Mouse (Mus musculus) common myeloid progenitor, adult 5-6 weeks (primary cell): ENCODE measurements at regions not wholly inside any gene's neighbourhood (a gene's known extent, or its start where the extent isn't known, plus 50 kb on each side); places are given as distances from the start of the nearest gene placed in this dataset.

Experiments used
- ATAC-seq: replicated peaks from 2 replicates; pipeline ENCODE4 v1.8.0; 2016; ENCODE audit warnings: low read depth, mild to moderate bottlenecking, moderate TSS enrichment, inconsistent platforms; ENCODE audit not compliant: poor library complexity, severe bottlenecking

DNA sequence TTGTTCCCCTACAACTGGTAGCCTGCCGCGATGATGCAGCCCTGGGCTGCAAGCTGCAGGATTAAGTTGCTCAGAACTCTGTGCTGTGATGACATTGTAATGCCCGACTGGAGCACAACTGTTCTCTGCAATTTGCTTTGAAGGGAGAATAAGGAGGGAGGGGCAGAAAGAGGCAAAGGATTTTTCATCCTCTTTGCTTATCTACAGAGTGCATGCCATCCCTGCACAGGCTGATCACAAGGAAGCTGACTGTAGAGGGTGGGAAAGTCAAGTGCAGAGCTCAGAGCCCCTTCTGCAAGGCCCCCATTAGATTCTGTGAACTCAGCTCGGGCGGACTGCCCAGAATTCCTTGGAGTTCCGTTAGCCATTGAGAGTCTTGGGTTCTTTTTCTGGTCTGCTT lies 174.8 kb downstream of the Gm19935 start:
- no peak for ATAC-seq

DNA sequence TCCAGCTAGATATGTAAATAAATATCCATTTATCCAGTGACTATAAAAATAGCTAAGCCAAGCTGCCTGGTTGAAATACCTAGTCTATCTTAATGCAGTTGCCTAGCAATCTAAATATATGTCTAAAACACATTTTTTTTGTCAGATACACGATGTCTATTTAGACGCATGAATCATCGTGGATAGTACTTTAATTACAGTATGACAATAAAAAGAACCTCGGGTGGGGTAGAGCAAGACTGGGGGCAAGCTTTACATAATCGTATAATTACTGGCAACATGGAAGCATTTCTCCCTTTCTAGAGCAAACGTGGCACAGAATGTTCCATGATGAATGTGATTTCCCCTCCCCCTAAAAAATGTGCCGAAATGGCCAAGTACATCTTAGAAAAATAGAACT lies 180.4 kb downstream of the Gm19935 start:
- no peak for ATAC-seq

DNA sequence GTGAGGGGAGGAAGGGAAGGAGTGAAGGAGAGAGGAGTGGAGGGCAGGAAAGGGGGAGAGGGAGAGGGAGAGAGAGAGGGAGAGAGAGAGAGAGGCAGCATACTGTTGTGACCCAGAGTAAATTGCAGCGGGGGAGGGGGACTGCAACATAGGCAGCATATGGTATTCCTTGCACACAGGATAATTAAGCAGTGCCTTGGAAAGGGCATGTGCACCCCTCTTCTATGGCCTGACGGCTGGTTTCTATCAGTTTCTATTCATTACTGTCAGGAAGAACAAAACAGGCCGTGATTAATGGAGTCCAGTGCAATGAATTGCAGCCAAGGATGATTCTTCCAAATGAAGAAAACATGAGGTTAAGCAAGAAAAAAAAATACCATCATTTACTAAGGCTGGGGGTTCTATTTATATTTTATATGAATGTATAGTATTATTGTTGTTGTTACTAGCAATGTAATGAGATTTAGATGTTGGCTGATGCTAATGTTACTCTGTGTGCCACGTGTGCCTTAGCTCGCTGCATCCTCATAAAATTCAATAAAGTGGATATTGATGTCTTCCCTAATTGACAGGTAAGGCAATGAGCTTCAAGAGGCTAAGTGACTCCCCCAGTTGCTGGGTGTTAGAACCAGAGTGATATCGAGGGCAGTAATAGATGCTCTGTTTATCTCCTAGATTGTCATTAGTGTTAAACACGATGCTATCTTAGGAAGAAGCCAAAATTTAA lies 181.3 kb downstream of the Gm19935 start:
- ATAC-seq = no peak

DNA sequence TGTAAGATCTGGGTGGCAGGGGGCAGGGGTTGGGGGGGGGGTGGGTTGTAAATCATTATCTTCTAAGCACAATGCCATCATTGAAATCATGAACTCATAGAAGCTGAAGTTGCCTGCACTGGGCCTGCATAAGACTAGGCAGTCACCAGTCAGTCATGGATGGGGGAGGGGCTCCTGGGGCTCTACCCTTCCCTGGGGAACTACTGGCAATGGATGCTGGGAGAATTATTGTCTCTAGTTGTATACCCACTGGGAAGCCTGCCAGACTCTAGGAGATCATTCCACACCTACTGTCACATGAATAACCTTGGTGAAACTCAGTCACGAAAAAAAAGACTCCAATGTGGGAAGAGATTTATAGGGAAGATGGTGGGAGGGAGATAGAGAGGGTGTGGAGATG lies 186.4 kb downstream of the Gm19935 start:
- no peak for ATAC-seq

DNA sequence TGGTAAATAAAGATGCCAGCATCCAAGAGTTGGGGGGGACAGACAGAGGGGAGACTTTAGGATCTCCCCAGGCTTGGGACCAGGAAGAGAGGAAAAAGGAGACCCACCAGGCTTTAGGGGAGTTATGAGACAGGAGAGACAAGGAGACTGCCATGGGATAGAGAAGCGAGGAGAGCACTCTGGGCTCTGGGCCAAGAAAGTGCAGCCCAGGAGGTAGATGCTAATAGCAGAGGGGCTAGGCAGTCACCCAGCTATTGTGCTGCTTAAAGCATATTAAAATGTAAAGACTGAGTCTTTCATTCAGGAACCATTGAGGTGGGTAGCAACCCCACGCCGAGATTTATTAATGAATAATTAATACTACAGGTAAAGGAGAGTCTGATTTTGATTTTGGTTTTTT lies 208.8 kb downstream of the Gm19935 start:
- no peak for ATAC-seq

DNA sequence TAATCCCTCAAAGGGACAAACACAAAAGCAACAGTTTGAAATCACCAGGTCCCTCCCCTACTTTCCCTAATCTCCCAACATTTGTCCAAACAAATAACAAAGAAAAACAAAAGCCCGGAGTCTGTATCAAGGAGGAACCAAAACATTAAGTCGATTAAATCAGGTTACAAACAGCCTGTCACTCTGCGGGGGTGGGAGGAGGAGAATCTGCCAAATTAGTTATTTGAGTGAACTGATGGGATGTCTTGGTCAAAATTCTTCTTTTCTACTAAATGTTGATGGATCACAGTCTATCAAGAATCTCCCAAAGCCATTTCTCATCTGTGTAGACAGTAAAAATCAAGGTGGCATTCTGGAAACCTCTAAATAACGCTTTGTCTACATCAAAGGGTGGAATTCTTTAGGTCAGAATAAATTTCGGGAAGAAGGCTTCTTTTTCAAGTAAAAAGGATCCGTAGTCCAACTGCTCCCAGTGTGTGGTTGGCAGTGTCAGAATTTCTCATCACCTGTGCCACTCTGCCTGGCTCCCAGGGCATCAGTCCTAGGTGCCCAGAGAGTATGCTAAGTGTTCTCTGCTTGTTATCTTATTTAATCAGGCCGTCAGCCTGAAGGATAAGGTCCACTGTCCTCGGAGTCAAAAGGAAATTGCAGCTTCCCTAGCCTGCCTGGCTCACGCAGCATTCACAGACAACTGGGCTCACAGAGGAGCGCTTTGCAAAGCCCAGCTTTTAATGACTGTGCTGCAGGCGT lies 216.1 kb downstream of the Gm19935 start:
- ATAC-seq = no peak

DNA sequence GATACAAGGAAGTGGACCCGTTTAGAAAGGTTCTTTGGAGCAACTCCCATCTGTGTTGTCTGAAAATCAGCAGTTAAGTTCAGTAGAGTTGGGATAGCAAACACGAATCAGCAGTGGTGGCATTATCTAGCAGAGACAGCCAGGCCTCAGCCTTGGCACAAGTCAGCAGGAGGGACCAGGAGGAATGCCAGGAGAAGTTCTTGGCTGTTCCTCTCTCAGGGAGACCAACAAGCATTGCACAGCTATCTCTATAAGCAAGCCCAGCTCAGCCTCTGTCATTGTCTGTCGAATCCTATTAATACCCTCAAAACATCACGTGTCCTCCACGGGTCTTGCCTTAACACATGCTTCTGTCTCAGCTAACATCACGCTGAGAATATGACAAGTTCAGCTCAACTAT lies 219.8 kb downstream of the Gm19935 start:
- no peak for ATAC-seq

DNA sequence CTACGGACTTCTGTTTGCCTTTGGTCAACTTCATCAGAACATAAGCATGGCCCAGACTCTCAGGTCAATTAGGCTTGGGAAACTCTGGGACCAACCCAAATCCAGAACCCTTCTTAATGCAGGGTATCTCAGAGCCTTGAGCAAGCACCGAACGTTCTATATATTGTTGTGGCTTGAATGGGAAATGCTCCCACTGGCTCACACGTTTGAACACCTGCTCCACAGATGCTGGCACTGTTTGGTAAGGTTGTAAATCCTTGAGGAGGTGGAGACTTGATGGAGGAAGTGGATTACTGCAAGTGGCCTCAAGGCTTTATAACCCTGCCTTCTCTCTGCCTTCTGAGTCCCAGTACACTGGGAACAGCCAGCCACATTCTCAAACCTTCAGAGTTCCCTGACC lies 231.3 kb upstream of the Tox3 start:
- no peak for ATAC-seq

DNA sequence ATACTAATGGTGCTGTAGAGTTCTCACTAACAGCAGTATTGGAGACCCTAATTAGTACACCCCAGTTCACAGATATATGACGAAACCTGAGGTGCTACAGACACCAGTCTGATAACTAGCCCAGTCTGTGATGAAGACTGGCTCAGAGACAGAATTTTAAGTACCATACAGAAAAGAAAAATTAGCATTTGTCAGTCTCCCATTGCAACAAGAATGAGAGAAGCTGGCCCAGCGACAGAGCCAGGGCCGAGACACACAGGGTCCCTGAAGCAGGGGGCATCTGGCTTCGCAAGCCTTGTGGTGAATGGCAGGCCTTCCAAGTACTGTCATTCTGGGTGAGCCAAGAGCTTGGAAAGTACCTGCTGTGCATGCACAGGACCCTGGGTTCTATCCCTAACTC lies 228.8 kb upstream of the Tox3 start:
- no peak for ATAC-seq

DNA sequence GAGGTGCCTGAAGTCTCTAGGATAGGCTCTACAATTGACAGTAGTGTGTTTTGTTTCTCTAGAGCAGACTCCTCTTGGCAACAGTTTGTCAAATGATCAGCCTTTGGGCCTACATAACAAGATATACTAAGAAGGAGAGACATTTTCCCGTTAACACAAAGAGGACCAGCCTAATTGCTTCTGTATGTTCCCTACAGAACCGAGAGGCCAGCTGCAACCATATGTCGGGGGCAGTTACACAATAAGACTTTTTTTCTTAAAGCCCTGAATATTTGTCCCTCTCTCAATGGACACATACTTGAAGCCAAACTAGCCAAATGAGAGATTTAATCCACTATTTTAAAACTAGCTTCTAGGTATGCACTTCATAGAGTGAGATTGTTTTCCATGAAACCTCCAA lies 226.5 kb upstream of the Tox3 start:
- ATAC-seq = no peak

DNA sequence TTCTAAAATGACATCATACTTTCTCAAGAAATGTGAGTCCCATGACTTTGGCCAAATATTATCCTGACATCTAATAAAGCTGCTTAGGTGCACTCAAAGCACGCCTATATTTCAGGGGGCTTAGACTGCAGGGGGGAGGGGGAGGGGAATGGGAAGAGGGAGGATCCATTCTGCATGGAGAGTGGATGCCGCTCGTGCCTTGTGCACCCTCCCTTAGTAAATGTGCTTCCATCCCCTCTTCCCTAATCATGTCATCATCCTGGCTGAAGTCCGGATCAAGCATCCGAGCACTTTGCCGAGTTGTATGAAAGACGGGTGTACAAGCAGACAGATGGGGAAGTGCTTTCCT lies 207.9 kb upstream of the Tox3 start:
- no peak for ATAC-seq

DNA sequence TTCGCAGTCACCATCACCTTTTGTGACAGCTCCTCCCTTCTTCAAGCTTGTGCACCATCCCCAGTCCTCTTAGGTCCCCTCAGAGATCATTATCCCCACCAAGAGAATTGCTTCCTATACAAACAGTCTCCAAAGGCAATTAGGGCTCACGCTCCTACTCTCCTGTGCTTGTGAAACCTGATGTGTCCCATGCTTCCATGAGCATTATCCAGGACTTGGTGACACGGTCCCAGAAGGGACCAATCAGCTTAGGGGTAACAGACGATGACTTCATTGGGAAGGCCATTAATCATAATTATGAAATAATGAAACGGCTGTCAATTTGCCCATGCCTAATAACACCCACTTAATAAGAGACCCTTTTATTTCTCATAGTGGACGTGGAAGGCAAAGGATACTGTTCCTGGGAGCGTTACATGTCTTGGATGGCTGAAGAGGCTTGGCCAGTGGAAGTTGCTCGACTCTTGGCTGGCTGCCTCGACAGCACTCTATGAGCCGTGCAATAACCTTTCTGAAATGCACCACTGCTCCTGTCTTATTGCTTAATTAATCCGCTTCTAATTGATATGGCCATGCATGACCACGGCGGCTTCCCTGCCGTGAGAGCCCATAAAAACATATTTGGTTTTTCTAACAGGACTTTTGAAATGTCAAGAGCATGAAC lies 207.4 kb upstream of the Tox3 start:
- no peak for ATAC-seq

DNA sequence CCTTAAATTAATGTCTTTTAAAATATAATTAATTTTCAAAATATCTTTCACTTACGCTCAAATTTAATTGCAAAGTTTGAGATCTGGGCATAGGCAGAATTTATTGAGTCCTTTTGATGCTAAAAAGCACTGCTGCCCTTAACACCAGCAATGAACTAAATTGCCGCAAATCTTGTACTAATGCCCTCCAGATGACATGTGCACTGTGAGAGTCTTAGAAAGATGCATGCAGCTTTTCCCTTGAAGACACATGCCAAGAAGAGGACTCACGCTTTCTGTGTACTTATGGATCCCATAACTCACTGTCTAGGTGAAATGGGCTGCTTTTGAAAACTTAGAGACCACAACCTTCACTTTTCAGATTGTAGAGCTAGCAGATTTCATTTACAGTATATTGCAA lies 199.1 kb upstream of the Tox3 start:
- ATAC-seq = no peak

DNA sequence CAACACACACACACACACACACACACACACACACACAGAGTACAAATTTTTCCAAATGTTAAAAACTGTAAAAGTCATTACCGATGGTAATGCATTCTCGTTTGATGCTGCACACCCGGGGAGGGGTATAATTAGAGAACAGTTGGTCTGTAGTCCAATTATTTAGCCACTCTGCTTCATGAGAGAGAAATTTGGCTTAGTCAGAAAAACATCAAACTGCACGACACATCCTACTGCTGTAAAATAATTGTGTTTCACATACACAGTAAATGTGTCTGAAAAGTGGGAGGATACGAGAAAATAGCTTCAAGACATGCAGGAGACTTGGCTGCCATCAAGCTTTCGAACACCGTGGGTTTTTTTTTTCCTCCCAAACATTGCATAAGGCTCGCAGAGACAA lies 194.5 kb upstream of the Tox3 start:
- no peak for ATAC-seq

DNA sequence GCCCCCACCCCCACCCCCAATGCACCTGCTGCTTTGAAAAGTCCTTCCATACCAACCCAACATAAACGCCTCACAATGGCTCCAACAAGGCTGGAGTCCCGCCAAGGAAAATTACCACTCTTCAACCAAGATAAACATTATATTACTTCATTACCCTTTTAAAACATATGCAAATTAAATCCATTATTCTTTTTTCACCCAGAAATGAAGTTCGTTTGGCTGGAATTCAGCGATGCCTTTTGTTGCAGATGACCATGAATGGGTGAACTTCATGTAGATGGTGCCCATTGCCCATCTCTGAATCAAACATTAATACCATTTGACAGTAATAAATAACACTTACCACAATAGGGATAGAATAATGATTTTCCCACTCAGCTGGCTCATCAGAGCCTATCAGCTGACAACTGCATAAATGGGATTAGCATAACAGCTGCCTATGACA lies 188.1 kb upstream of the Tox3 start:
- no peak for ATAC-seq

DNA sequence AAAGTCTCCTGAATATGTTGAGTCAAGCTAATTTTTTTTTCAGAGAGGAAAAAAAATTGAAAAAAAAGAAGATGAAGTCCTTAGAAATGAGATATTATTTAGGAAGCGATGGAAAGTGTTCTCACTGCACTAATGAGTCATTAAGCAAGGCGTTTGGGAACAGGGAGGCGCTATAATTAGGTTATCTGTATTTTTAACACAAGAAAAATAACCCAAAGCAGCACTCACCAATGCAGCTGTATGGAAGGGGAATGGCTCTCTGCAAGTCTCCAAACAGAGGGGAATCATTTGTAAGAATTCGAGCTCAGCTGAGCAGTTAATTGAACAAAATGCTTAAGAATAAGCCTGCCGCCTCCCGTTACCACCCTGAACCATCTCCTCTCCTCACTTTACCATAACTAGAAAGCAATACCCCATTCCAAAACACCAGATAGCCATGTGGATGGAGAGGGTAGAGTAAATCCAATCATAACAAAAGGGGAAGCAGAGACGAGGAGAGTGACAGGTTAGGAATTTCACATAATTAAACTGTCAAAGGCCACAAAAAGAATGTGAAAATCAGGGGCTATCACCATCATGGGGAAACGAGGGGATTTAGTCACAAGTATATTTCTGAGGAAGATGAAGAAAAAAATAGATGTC lies 187.5 kb upstream of the Tox3 start:
- ATAC-seq = no peak

DNA sequence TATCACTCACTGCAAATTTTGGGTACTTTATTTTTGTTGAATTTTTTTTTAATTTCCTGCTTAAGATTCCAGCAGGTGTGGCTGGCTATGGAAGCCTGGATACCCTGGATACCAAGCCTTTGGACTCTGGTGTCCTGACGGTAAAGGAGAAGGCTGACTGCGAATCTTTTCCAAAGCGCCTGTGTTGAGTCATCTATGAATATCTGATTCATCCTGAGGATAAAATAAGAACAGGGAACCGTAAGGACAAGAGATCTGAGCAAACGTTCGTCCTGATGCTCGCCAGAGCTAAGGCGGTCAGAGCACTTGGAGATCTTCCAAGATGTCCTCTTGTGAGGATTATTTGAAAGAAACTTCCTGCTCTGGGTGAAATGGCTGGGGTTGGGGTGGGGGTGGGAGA lies 173.2 kb upstream of the Tox3 start:
- no peak for ATAC-seq

DNA sequence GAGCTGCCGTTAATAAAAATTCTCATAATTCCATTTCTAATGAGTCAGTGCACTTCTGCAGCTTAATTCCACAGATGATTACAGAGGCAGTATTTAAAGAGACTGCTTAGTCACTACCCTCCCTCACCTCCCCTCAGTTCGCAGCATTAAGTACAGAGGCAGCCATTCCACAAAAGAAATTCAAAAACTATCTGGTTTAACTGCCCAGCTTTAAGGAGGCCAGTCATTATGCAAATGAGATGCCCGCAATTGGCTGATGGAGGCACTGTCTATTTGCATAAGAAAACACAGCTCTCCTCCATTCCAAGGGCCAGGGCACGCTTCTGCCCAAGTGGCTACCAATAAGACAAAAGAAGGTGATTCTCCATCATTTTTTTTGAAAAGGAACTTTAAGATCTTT lies 172.0 kb upstream of the Tox3 start:
- ATAC-seq = no peak

DNA sequence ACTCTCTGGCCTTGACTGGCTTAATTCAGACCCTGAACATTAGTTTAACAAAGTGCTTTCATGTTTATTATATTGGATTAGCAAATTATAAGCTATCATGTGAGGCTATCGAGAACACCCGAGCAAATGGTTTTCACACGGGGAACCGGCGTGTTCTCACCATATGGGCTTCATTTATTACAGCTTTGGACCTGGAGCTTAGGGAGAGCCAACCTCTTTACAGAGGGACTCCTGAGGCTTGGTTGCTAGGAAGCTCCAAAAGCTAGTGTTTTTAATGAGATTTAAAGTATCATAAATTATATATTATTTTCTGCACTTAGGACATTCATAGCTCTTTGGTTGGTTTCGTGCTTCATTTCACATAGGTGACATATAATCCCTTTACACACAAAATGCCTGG lies 171.4 kb upstream of the Tox3 start:
- no peak for ATAC-seq

DNA sequence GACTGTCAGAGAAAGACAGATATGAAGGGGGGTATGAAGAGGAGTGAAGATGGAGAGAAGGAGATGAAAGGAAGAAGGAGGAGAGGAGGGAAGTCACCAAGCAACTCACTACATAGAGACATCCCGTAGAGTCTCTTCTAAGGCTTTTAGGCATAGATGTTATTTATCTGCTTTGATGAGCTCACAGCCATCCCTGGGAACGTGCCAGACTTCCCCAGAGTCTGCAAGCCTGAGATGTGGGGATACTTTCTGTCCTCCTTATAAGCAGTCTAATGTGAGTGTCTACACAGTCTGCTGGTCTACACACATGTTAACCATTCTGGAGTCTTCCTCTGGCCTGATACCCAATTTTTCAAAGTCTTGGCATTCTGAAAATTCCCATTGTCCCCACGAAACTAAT lies 166.0 kb upstream of the Tox3 start:
- no peak for ATAC-seq

DNA sequence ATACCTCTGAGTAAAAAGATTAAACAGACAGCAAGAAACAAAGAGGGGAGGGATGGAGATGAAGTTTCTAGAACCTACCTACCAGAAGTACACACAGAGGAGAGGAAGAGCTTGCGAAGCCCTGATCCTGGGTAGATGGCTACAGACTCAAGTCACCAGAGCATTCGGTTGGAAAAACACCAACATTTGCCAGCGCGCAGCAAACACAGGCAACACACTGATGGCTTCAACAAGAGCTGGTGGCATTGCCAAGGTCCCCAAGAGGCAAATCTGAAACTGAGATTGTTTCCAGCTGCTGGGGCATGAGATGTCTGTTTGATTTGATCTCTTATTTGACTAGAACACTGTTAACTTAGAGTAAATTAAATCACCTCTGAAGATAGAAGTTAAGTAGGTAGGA lies 165.5 kb upstream of the Tox3 start:
- ATAC-seq = no peak
